Mouse (Mus musculus): Measurements from ENCODE around the gene Rhox7b. TPM values are rescaled to one million over a fixed set of nuclear protein-coding genes. Genes with fewer than 3 reads are reported as not detected.
"Not testable (repeated sequence)": the region's sequence is repeated elsewhere in the genome, so short reads cannot be mapped to it uniquely, and the experiment has no call there.

Rhox7b gene
- polyA plus RNA-seq (2012; ENCODE audit: insufficient read depth, low replicate concordance): not detected in 2 replicates

GRCm38 (mm10) chrX:37897132-37897531 is at the start of gene Rhox7b:
TSS of gene Rhox7b (minus strand) at chrX:37897232.
- not testable (repeated sequence) for H3K36me3 ChIP-seq (replicated peaks; ENCODE audit: low read length); H3K9me3 ChIP-seq; H3K4me3 ChIP-seq (replicated peaks); H3K4me1 ChIP-seq; H3K27me3 ChIP-seq (replicated peaks)

DNA sequence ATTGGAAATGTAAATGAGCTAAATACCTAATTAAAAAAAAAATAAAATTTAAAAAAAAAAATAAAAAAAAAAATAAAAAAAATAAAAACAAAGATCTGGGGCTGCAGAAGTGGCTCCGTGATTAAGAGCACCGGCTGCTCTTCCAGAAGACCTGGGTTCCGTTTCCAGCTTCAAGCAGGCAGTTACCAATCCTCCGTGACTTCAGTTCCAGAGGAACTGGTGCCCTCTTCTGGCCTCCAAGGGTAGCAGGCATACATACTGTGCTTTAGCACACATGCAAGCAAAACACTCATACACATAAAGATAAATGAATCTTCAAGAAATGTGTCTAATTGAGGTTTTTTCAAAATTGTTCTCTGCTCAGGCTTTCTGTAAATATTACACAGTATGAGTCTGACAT is 19.3 kb upstream of the Rhox7b start:
- Histone ChIP-seq H3K27me3 (replicated peaks) (peaks cover 2% of the 10 kb centered on the region), H3K4me1 (no peaks in the 10 kb centered on the region), H3K36me3 (replicated peaks; ENCODE audit: low read length) (no peaks in the 10 kb centered on the region), H3K9me3 (no peaks in the 10 kb centered on the region), H3K4me3 (replicated peaks) (no peak overlapping the region)
- TF ChIP-seq GATA1 (IDR thresholded peaks at IDR 0.05; ENCODE audit: borderline replicate concordance, low read length): no peak
- TF ChIP-seq FLI1 (IDR thresholded peaks at IDR 0.05; ENCODE audit: low read length): no peak

DNA sequence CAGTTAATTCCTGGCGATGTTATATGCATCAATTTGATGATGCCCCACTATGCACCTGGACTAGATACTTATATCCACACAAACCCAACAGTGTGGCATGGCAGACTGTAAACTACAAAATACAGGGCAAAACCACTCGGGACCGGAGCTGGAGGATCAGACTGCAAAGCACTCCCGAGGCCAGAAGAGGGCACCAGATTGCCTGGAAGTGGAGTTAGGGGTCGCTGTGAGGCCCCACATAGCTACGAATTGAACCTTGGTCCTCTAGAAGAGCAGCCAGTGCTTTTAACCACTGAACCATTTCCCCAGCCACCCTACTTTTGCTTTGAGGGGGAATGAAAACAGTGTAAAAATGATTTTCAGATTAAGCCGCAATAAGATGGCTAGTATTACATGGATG is 11.5 kb upstream of the Rhox7b start:
- Histone ChIP-seq H3K36me3 (replicated peaks; ENCODE audit: low read length) (no peaks in the 10 kb centered on the region), H3K9me3 (no peaks in the 10 kb centered on the region), H3K4me3 (replicated peaks) (no peak overlapping the region), H3K4me1 (no peaks in the 10 kb centered on the region), H3K27me3 (replicated peaks) (peaks cover 4% of the 10 kb centered on the region)
- TF ChIP-seq FLI1 (IDR thresholded peaks at IDR 0.05; ENCODE audit: low read length) (no peak), GATA1 (IDR thresholded peaks at IDR 0.05; ENCODE audit: borderline replicate concordance, low read length) (no peak)

- Histone ChIP-seq H3K4me3 (replicated peaks) (no peak overlapping the region), H3K4me1 (no peaks in the 10 kb centered on the region), H3K36me3 (replicated peaks; ENCODE audit: low read length) (no peaks in the 10 kb centered on the region), H3K27me3 (replicated peaks) (peaks cover 8% of the 10 kb centered on the region), H3K9me3 (peaks cover 3% of the 10 kb centered on the region)
- TF ChIP-seq FLI1 (IDR thresholded peaks at IDR 0.05; ENCODE audit: low read length): no peak
- TF ChIP-seq GATA1 (IDR thresholded peaks at IDR 0.05; ENCODE audit: borderline replicate concordance, low read length): no peak
These were observed 6.7 kb upstream of the Rhox7b start for GRCm38 (mm10) chrX:37903727-37904126.

- not testable (repeated sequence) for H3K36me3 ChIP-seq (replicated peaks; ENCODE audit: low read length); H3K4me1 ChIP-seq; H3K4me3 ChIP-seq (replicated peaks); H3K9me3 ChIP-seq; H3K27me3 ChIP-seq (replicated peaks)
These were observed 4.6 kb upstream of the Rhox7b start, which contains the start of gene Rhox9 for GRCm38 (mm10) chrX:37901670-37902069. TSS of gene Rhox9 (minus strand) at chrX:37901770.

DNA sequence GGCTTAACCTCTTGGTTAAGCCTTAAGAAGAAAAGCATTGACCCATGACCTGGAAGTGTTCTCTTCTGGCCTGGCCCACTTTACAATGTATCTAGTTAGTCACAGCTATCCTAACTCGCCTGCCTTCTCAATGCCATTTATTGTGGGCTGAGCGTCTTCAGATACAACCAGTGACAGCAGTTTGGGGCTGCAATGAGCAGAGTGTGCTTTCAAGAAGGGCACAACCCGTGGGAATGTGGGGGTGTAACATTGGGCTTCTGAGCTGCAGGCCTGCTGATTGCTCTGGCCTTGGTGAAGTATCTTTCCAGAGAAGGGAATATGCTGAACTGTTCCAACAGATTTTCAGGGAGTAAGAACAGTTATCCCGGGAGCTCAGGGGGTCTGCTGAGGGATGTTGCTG is 18.2 kb downstream of the Rhox7b start, which contains the start of gene Rhox8:
Gene Rhox8, minus strand, starts transcription at position 101 of the 400 bp plus-strand sequence.
- no peaks in the 10 kb centered on the region for H3K4me1 ChIP-seq
- H3K4me3 ChIP-seq (replicated peaks): no peak within 1 kb of the TSS
- peaks cover 7% of the 10 kb centered on the region; the same call in 1 of the 2 replicates for H3K9me3 ChIP-seq
- no peaks in the 10 kb centered on the region for H3K36me3 ChIP-seq (replicated peaks; ENCODE audit: low read length)
- H3K27me3 ChIP-seq (replicated peaks): peaks cover 7% of the 10 kb centered on the region
- TF ChIP-seq GATA1 (IDR thresholded peaks at IDR 0.05; ENCODE audit: borderline replicate concordance, low read length): no peak
- TF ChIP-seq FLI1 (IDR thresholded peaks at IDR 0.05; ENCODE audit: low read length): no peak

- H3K4me3 ChIP-seq (replicated peaks): no peak overlapping the region
- no peaks in the 10 kb centered on the region for H3K9me3 ChIP-seq
- no peaks in the 10 kb centered on the region for H3K4me1 ChIP-seq
- H3K36me3 ChIP-seq (replicated peaks; ENCODE audit: low read length): no peaks in the 10 kb centered on the region
- peaks cover 4% of the 10 kb centered on the region for H3K27me3 ChIP-seq (replicated peaks)
- TF ChIP-seq GATA1 (IDR thresholded peaks at IDR 0.05; ENCODE audit: borderline replicate concordance, low read length) (no peak), FLI1 (IDR thresholded peaks at IDR 0.05; ENCODE audit: low read length) (no peak)
These were observed 25.4 kb downstream of the Rhox7b start for GRCm38 (mm10) chrX:37871641-37872040.

Other genes with a start within 250 kb of the Rhox7b start
- not detected in 2 replicates for gene Rhox4g, start 245.9 kb downstream of the Rhox7b start, polyA plus RNA-seq (2012; ENCODE audit: insufficient read depth, low replicate concordance)
- gene Rhox3h, start 228.5 kb downstream of the Rhox7b start, polyA plus RNA-seq (2012; ENCODE audit: insufficient read depth, low replicate concordance): not detected in 2 replicates
- gene Rhox2h, start 224.0 kb downstream of the Rhox7b start, polyA plus RNA-seq (2012; ENCODE audit: insufficient read depth, low replicate concordance): not detected in 2 replicates
- gene Rhox5, start 92.4 kb downstream of the Rhox7b start, polyA plus RNA-seq (2012; ENCODE audit: insufficient read depth, low replicate concordance): not detected in 2 replicates
- gene Rhox6, start 70.3 kb downstream of the Rhox7b start, polyA plus RNA-seq (2012; ENCODE audit: insufficient read depth, low replicate concordance): not detected in 2 replicates
- gene Rhox7a, start 65.5 kb downstream of the Rhox7b start, polyA plus RNA-seq (2012; ENCODE audit: insufficient read depth, low replicate concordance): not detected in 2 replicates
- not detected in 2 replicates for gene Rhox8, start 18.3 kb downstream of the Rhox7b start, polyA plus RNA-seq (2012; ENCODE audit: insufficient read depth, low replicate concordance)
- gene Rhox9, start 4.5 kb upstream of the Rhox7b start, polyA plus RNA-seq (2012; ENCODE audit: insufficient read depth, low replicate concordance): not detected in 2 replicates
- not detected in 2 replicates for gene Btg1-ps1, start 121.6 kb upstream of the Rhox7b start, polyA plus RNA-seq (2012; ENCODE audit: insufficient read depth, low replicate concordance)
- gene Btg1-ps2, start 145.9 kb upstream of the Rhox7b start, polyA plus RNA-seq (2012; ENCODE audit: insufficient read depth, low replicate concordance): not detected in 2 replicates
- not detected in 2 replicates for gene Rhox10, start 169.2 kb upstream of the Rhox7b start, polyA plus RNA-seq (2012; ENCODE audit: insufficient read depth, low replicate concordance)
- gene Rhox11, start 187.9 kb upstream of the Rhox7b start, polyA plus RNA-seq (2012; ENCODE audit: insufficient read depth, low replicate concordance): not detected in 2 replicates
- not detected in 2 replicates for gene Rhox12, start 213.7 kb upstream of the Rhox7b start, polyA plus RNA-seq (2012; ENCODE audit: insufficient read depth, low replicate concordance)
- not detected in 2 replicates for gene Rhox13, start 224.0 kb upstream of the Rhox7b start, polyA plus RNA-seq (2012; ENCODE audit: insufficient read depth, low replicate concordance)

Data from megakaryocyte, embryonic 14.5 days (primary cell).